Mouse (Mus musculus) T-helper 17 cell (primary cell): ENCODE results near the gene Als2cr12.
"Not testable (repeated sequence)": the region's sequence is repeated elsewhere in the genome, so short reads cannot be mapped to it uniquely, and the experiment has no call there.

Experiments used
- in situ Hi-C, 2 experiments: fragments of 300-600 bp; cut with MboI, MseI; formaldehyde crosslinking; loops; 1 replicate in 1 of 2; 2 replicates in 1 of 2; pipeline ENCODE4 v1.15.1; 2025; ENCODE audit warnings: high pct_unique_total_duplicates in 2 of 2

Als2cr12 gene

GRCm38 (mm10) chr1:58719356-58719945 is 23.7 kb upstream of the Als2cr12 start:
- in situ Hi-C loops, result loop anchor here in 1 of 2 experiments (10.0 kb wide), 1 partner anchor 295 kb away; the partner anchor contains the start of gene Clk1

DNA sequence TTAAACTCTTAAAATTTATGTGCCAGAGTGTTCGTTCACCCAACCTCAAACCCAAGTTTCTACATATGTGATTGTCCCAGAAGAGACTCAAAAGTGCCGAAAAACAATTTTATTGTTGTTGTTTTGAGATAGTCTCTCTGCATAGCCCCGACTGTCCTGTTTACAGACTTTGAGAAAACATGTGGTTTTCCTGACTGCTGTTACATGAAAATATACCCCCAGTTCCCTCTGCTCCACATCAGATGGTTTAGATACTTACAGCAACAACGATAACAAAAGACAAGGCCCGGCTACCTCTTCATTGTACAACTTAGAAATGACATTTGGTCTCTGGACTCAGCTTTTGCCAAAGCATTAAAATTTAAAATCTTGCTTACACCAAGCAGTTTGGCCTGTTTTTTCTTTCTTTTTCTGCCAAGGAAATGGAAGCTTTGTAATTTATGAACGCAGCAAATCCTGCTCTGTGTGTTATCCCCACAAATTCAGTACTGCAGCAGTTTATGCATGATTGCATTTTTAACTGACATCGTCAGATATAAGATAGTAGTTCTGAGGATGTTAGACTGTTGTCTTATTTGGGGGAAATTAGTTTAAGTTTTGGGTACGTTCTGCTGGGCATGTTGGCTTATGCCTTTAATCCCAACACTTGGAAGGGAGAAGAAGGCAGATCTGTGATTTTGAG is 21.9 kb upstream of the Als2cr12 start:
- in situ Hi-C loops, result loop anchor here in 1 of 2 experiments (10.0 kb wide), 1 partner anchor 293 kb away; the partner anchor contains the start of gene Clk1

GRCm38 (mm10) chr1:58716883-58717220 is 21.1 kb upstream of the Als2cr12 start:
- in situ Hi-C loops, result loop anchor here in 1 of 2 experiments (10.0 kb wide), 1 partner anchor 292 kb away; the partner anchor contains the start of gene Clk1

DNA sequence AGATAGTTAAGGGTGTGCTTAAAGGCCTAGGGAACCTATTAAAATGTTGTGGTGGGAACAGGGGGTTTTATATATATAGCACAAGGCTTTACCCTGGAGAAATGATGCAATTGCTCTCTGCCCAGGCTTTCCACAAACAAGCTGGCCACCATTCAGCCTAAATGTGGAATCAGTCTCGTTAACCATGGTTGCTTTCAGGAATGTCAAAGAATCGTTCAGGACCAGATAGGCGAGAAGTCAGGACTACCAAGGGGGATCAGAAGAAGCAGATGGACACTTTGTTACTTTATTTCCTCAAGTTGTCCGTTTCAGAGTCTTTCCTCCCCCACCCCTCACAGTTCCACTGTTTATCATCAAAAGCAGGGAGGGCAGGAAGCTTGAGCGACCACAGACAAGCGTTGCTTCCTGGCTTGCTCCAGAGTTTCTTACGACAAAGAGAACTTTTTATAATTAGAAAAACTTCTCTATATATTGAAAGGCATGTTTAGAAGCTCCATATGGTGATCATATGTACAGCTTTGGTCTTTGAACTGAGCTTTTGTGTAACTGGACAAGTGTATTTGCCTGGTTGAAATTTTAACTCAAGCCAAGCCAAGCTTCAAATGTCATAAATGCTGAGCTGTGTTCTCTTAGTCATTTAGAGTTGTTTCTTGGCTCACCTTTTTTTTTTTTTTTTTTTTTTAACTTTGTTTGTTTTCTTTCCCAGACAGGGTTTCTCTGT is 20.5 kb upstream of the Als2cr12 start:
- in situ Hi-C loops, result loop anchor here in 1 of 2 experiments (10.0 kb wide), 1 partner anchor 292 kb away; the partner anchor contains the start of gene Clk1

DNA sequence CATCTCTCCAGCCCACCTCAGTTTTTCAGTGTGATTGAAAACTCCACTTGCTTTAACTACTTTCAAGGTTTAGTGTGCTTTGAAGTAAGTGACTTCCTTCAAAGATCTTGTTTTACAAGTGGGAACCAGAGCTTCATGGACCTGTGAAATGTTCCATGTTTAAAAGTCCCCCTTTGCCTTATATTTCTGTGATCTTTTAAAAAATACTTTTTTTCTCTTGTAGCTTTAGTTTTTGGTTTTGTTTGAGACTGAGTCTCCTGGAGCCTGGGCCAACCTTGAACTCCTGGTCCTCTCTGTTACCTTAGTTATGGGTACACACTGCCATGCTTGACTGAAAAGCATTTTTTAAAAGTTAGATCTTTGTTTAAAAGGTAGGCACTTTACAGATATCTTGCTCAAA is 19.7 kb upstream of the Als2cr12 start:
- in situ Hi-C loops, result loop anchor here in 1 of 2 experiments (10.0 kb wide), 1 partner anchor 291 kb away; the partner anchor contains the start of gene Clk1

- in situ Hi-C loops, result loop anchor here in 1 of 2 experiments (10.0 kb wide), 1 partner anchor 290 kb away; the partner anchor contains the start of gene Clk1
Observed at GRCm38 (mm10) chr1:58714361-58714760, 18.6 kb upstream of the Als2cr12 start.

DNA sequence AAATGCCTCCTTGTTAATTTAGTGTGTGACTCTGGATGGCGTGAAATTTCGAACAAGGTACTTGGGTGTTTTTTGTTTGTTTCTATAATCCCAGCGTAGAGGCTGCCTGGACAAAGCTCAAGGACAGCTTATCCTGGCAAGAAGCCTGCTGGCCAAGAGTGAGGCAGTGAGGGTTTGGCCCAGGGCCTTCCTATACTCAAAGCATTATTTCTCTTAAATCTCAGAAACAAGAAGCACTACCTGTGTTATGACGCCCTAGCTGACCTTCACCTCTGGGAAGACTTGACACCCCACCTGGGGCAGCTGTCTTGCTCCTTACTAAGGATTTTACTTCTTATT is 18.1 kb upstream of the Als2cr12 start:
- in situ Hi-C loops, result loop anchor here in 1 of 2 experiments (10.0 kb wide), 1 partner anchor 289 kb away; the partner anchor contains the start of gene Clk1

GRCm38 (mm10) chr1:58713081-58713892 is 17.5 kb upstream of the Als2cr12 start:
- in situ Hi-C loops, result loop anchor here in 1 of 2 experiments (10.0 kb wide), 1 partner anchor 288 kb away; the partner anchor contains the start of gene Clk1

GRCm38 (mm10) chr1:58712076-58713061 is 16.6 kb upstream of the Als2cr12 start:
- in situ Hi-C loops, result loop anchor here in 1 of 2 experiments (10.0 kb wide), 1 partner anchor 288 kb away; the partner anchor contains the start of gene Clk1

GRCm38 (mm10) chr1:58711365-58712016 is 15.7 kb upstream of the Als2cr12 start, which contains the start of gene Cflar:
Gene Cflar (plus strand): TSS chr1:58711508.
- in situ Hi-C loops, result loop anchor here in 1 of 2 experiments (10.0 kb wide), 1 partner anchor 287 kb away; the partner anchor contains the start of gene Clk1

DNA sequence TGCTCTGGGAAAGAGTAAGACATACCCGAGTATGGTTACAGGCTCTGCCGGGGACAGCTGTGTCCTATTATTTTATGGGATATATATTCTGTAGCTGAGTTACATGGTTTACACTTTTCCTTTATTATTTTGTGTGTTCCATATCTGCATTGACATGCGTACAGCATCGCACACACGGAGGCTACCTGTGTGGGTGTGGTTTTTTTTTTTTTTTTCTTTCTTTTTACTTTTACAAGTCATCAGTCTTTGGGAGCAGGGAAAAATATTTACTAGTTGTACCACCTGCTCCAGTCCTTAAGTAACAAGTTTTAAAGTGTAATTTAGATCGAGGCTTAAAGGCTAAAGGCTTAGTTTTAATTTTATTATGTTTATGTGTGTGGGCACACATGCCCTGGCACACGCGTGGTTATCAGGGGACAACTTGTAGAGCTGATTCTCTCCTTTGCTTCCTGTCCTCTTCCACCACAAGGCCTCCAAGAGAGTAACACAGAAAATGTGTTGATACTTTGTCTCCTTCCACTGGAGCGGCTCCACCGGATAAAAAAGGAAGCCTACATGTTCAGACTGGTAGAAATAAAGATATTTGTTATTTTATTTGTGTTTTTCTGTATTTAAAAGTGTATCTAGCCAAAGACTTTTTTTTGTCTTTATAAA is 15.0 kb upstream of the Als2cr12 start:
- in situ Hi-C loops, result loop anchor here in 1 of 2 experiments (10.0 kb wide), 1 partner anchor 286 kb away; the partner anchor contains the start of gene Clk1

DNA sequence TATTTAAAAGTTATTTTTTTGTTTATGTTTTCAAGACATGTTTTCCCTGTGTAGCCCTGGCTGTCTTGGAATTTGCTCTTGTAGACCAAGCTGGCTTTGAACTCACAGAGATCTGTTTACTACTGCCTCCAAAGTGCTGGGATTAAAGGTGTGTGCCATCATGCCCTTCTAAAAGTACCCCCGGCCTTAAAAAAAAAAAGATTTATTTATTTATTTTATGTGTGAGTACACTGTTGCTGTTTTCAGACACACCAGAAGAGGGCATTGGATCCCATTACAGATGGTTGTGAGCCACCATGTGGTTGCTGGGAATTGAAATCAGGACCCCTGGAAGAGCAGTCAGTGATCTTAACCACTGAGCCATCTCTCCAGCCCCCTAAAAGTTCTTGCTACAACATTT is 14.3 kb upstream of the Als2cr12 start:
- in situ Hi-C loops, result loop anchor here in 1 of 2 experiments (10.0 kb wide), 1 partner anchor 285 kb away; the partner anchor contains the start of gene Clk1

- in situ Hi-C loops, result not testable (repeated sequence)
Observed at GRCm38 (mm10) chr1:58700580-58701162, 4.9 kb upstream of the Als2cr12 start.

DNA sequence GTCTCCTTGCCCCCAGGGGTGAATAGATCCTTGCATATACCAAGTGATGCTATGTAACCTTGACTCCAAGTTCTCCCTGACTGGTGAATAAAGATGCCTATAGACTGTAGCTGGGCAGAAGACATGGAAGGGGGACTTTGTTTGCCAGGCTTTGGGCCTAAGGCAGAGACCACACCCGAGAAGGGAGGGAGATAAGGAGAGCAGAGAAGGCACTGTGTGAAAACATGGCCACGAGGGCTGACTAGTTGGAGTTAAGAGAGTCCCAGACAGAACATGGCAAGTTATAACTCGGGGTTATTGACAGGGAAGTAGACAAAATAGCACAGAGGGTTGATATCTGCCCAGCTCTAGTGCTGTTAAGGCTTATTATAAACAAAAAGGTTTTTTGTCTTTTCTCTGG is 4.2 kb upstream of the Als2cr12 start:
- in situ Hi-C loops, result loop anchor here (5.0 to 25.0 kb wide), 2 partner anchors 197 to 688 kb away; partner anchors contain the start of gene Kctd18 (in 1 of the 2)

DNA sequence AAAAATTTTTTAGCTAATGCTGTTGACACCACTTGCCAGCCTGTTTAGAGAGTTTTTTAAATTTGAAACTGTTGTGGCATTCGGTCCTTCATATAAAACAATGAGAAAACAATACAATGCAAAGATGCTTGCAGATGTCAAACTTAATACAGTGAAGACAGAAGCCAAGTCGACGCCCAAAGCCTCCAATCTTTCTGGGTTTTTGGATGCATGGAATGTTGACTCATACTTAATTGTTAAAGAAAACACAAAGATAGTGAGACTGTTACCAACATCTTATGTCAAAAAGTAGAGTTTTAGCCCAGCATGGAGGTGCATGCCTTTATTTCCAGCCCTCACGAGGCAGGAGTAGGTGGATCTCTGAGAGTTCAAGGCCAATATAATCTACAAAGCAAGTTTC is 3.0 kb upstream of the Als2cr12 start:
- in situ Hi-C loops, result loop anchor here (5.0 to 25.0 kb wide), 2 partner anchors 199 to 686 kb away; partner anchors contain the start of gene Kctd18 (in 1 of the 2)

- in situ Hi-C loops, result loop anchor here (5.0 to 25.0 kb wide), 2 partner anchors 200 to 685 kb away; partner anchors contain the start of gene Kctd18 (in 1 of the 2)
Observed at GRCm38 (mm10) chr1:58697607-58698006, 1.8 kb upstream of the Als2cr12 start.

DNA sequence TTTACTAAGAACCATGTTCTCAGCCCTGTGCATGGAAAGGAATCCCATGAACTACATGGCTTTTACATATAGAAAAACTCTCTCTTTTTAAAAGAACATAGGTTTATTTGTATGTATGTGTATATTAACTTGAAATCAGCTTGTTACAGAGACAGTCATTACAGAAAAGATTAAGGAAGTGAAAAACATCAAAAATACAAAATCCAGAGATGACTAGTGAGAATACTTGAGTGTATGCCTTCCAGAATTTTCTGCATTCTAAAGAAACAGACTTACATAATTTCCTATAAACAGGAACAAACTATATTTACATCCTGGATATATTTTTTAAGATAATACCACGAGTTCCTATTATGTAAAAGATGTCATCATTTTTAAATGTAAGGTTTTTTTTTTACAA is 2.1 kb downstream of the Als2cr12 start:
- in situ Hi-C loops, result loop anchor here in 1 of 2 experiments (5.0 to 25.0 kb wide), 2 partner anchors 199 to 681 kb away; partner anchors contain the start of gene Kctd18
